Mouse (Mus musculus): ENCODE measurements around the gene Tmem198b.

Gene Tmem198b

GRCm38 (mm10) chr10:128801981-128802495 lies 2.1 kb downstream of the Tmem198b start:
- DNase-seq (ENCODE audit: low spot score in 2 of 2): no peak

- DNase-seq (ENCODE audit: low spot score in 2 of 2): no peak
These were observed 5.5 kb downstream of the Tmem198b start for GRCm38 (mm10) chr10:128798676-128799075.

GRCm38 (mm10) chr10:128795581-128795980 lies 8.6 kb downstream of the Tmem198b start:
- DNase-seq (ENCODE audit: low spot score in 2 of 2): no peak

GRCm38 (mm10) chr10:128794391-128794790 lies 9.8 kb downstream of the Tmem198b start:
- DNase-seq (ENCODE audit: low spot score in 2 of 2): no peak

GRCm38 (mm10) chr10:128793258-128793657 lies 10.9 kb downstream of the Tmem198b start:
- DNase-seq (ENCODE audit: low spot score in 2 of 2): no peak

GRCm38 (mm10) chr10:128792041-128792440 lies 12.1 kb downstream of the Tmem198b start:
- no peak for DNase-seq (ENCODE audit: low spot score in 2 of 2)

- no peak for DNase-seq (ENCODE audit: low spot score in 2 of 2)
These were observed 13.6 kb downstream of the Tmem198b start, which contains the start of gene Mmp19 for GRCm38 (mm10) chr10:128790398-128791124. Mmp19 (plus strand) TSS chr10:128790910.

GRCm38 (mm10) chr10:128780200-128780599 lies 24.0 kb downstream of the Tmem198b start:
- no peak for DNase-seq (ENCODE audit: low spot score in 2 of 2)

GRCm38 (mm10) chr10:128779011-128779795 lies 25.0 kb downstream of the Tmem198b start:
- no peak for DNase-seq (ENCODE audit: low spot score in 2 of 2)

- no peak for DNase-seq (ENCODE audit: low spot score in 2 of 2)
These were observed 25.7 kb downstream of the Tmem198b start for GRCm38 (mm10) chr10:128778441-128778840.

GRCm38 (mm10) chr10:128773685-128774084 lies 30.5 kb downstream of the Tmem198b start:
- DNase-seq (ENCODE audit: low spot score in 2 of 2): no peak

- no peak for DNase-seq (ENCODE audit: low spot score in 2 of 2)
These were observed 31.3 kb downstream of the Tmem198b start for GRCm38 (mm10) chr10:128772895-128773294.
